Mouse (Mus musculus): Measurements from ENCODE around the gene Nek3.

Nek3 gene

GRCm38 (mm10) chr8:22166080-22166603 lies at the start of gene Nek3:
Gene Nek3, minus strand, starts transcription at chr8:22166435.
- peak; percentile 87 to 91 for DNase-seq

GRCm38 (mm10) chr8:22214826-22215225 lies 48.6 kb upstream of the Nek3 start:
- no peak for DNase-seq

GRCm38 (mm10) chr8:22209012-22209411 lies 42.8 kb upstream of the Nek3 start:
- DNase-seq: peak; percentile 43 to 75

GRCm38 (mm10) chr8:22207535-22207934 lies 41.3 kb upstream of the Nek3 start:
- no peak for DNase-seq

DNA sequence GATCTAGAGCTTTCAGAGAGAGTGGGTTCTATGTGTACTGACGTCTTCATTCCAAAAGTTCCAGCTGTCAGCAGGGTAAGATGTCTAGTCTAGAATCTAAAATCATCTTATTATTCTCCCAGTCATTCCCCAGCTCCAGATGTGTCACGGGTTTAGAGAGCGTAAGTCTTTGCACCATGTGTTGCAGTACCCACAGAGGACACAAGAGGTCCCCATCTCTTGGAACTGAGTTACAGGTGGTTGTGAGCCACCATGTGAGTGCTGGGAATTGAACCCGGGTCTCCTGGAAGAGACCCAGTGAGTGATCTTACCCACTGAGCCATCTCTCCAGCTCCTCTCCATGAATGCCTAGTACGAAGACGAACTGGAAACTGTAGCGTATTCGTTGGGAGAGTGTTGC lies 33.2 kb upstream of the Nek3 start:
- no peak for DNase-seq

DNA sequence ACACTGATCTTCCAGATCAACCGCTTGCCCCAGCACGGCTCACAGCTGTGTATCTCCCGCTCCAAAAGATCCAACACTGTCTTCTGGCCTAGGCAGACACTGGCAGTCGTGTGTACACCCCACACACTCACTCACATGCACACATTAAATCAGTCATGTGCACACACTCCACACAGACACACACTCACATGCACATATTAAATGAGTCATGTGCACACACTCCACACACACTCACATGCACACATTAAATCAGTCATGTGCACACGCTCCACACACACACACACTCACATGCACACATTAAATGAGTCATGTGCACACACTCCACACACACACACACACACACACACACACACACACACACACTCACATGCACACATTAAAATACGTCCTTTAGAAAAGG lies 31.7 kb upstream of the Nek3 start:
- no peak for DNase-seq

- DNase-seq: no peak
Observed at GRCm38 (mm10) chr8:22193432-22194010, 27.3 kb upstream of the Nek3 start.

- peak; percentile 93 to 94 for DNase-seq
Observed at GRCm38 (mm10) chr8:22192660-22193431, 26.6 kb upstream of the Nek3 start, which contains the start of gene Vps36. Gene Vps36, plus strand, starts transcription at chr8:22192809.

DNA sequence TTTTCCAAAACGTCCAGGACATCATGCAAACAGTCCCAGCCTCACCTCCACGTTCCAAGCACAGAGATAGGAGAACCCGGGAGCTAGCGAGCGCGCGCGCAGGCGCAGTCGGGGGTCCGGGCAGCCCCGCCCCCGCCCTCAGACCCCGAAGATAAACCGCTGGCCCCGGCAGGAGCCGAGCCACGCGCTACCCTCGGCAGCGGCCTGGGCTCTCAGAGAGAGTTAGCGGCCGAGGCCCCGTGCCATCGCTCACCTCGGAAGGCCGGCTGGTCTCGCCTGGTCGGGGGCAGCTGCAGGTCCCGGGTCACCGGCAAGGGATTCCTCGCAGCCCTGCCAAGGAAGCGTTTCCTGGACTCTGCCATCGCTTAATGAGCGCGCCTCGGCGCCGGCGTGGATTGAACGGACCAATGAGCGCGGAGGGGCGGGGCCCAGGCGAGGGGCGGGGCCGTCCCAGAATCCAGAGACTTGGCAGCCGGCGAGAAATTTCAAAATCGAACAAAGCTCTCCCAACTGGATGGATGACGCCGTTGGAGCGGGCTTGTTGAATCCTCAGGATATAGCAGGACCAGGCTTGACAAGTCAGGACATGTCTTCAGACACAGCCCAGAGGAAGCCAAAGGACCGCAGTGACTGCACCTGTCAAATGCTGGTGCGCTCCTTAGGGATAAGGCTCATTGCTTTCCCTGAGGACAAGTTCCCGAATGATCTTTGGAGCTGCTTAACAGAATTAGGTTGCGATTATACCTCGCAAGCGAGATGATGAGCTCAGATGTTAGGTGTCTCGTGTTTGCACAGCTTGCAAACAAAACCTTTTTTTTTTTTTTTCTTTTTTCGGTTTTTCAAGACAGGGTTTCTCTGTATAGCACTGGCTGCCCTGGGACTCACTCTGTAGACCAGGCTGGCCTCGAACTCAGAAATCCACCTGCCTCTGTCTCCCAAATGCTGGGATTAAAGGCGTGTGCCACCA lies 19.5 kb upstream of the Nek3 start, which contains the start of gene Ckap2:
TSS of gene Ckap2 (minus strand) at position 389 of the 967 bp plus-strand sequence.
- DNase-seq: peak; percentile 93 to 94

GRCm38 (mm10) chr8:22184884-22185283 lies 18.6 kb upstream of the Nek3 start:
- peak in 1 of 2 experiments; percentile 51 for DNase-seq

GRCm38 (mm10) chr8:22175966-22176365 lies 9.7 kb upstream of the Nek3 start:
- no peak for DNase-seq

- DNase-seq: no peak
Observed at GRCm38 (mm10) chr8:22169167-22169566, 2.9 kb upstream of the Nek3 start.

DNA sequence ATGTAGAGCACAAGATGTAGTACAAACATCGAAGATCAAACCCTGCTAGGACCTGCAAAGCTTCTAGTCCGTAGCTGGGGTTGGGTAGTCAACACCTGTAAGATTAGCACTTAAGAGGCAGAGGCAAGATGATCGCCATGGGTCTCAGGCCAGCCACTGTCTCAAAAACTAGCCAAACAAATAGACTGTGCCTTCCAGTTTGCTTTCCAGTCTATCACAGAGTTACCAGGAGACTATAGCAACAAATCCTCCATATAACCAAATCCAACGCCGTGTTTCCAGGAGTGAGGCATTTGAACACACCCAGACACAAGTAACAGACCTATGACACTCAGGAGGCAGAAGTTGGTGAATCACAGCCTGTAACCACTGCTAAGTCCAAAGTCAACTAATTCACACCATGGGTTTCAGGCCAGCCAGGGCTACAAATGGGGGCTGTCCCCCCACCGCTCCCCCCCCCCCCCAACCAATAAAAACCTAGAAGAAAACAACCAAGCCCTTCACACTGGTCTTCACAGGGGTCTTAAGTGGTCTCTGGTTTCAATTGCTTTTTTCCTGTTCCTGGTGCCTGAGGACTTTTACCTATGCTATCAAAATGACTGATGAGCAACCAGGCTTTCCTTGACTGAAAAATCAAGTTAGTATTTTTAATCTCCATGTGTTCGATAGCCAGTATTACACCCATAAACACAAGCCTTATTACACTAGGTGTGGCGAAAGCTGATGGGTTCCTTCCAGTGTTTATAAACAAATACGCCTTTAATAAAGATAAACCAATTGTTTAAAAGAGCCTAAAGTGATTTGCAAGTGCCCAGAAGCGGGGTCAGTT lies 770 bp downstream of the Nek3 start:
- no peak for DNase-seq

DNA sequence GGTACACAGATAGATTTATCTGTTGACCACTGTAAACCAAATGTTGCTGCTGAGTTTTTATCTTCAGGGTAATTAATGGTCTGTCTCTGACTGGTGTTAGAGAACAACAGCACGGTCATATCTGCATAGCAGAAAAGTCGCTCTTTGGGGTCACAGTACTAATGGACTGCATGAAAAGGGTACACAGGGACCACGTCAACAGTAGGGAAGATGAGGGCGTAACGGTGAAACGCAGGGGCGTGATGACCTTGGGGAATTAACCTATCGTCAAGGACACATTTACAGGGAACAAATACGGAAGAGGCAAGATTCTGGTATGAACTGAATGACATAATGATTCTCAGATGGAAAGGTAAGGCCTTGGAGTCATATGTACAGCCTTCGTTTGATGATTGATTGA lies 1.8 kb downstream of the Nek3 start:
- DNase-seq: no peak

DNA sequence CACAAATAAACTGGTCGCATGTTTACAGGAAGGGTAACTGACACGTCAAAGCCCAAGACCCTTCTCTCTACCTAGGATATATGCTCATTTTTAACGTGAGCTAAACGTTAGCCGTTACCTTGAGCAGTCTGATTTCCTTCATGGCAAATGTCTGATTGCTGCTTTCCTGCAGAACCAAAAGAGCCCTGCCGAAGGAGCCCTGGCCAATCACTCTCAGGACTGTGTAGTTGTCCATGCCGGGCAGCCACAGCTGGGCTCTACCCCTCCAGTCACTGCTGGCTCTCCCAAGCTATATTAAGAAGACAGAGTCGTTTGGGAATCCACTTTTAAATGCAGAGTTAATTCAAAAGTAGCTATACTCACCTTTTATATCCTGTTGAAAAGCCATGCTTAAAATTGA lies 4.0 kb downstream of the Nek3 start:
- DNase-seq: no peak

- no peak for DNase-seq
Observed at GRCm38 (mm10) chr8:22150345-22150663, 15.9 kb downstream of the Nek3 start.

DNA sequence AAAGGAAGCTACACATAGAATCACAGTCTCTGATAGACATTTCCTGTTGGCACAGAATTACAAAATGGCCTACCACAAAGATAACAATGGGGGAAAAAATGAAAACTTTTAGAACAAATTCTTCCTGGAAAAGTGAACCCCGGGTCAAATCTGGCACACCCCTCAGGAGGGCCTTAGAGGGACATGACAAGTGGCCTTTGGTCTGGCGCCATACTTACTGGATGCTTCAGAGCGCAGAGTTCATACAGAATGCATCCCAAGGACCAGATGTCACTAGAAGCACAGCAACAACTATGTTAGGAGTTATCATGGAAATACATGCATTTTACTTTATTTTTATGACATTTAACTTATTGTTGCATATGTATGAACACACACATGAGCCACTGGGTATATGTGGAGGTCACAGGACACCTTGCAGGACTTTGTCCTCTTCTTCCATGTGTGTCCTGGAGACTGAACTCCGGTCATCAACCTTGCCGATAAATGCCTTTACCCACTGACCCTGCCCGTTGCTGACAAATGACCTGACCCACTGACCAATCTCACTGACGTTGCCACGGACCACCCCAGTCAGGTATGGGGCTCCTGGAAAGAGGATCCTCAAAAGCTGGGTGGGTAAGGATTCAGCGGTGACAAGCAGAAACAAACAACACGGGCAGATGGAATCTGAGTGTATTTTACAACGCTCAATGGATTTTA lies 16.4 kb downstream of the Nek3 start:
- DNase-seq: no peak

DNA sequence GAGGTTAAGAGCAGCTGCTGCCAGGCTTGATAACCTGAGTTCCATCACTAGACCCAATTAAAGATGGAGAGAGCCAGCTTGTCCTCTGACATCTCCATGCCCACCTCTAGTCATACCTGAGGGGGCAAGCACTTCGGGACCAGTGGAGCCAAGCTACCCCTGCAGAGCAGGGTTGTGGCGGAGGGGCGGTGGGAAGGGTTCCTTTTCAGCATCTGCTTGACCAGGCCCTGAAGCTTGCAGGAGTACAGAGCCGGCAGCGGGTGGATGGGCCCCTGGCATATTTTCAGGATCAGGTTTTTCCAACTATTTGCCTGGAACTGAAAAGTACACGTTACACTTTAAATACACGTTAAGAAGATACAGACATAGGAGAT lies 17.9 kb downstream of the Nek3 start:
- DNase-seq: no peak

GRCm38 (mm10) chr8:22147706-22148366 lies 18.4 kb downstream of the Nek3 start:
- DNase-seq: no peak

DNA sequence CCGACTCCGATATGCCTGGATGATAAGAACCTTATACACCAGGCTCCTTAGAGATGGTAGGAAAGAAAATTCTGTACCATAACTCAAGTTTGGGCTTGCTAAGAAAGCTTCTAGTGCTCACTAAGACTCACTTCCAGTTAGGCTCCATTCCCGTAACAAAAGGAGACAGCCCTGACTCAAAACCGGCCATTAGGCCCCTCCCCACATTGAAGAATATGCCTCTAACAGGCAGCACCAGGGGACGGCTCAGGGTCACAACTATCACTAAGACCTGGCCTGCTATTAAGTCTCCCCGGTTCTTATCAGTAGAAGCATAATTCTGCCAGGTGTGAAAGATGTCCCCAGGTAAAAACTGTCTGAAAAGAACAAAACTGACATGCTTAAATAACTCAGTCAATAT lies 20.4 kb downstream of the Nek3 start:
- no peak for DNase-seq
